Mouse (Mus musculus): ENCODE data around the gene 1700029H14Rik. TPM values are rescaled to one million over a fixed set of nuclear protein-coding genes. Genes with fewer than 3 reads are reported as not detected.

1700029H14Rik gene
- total RNA-seq (2021) = not detected
- long read RNA-seq, experiment 1 = 0 reads
- long read RNA-seq, experiment 2 = 0 reads

DNA sequence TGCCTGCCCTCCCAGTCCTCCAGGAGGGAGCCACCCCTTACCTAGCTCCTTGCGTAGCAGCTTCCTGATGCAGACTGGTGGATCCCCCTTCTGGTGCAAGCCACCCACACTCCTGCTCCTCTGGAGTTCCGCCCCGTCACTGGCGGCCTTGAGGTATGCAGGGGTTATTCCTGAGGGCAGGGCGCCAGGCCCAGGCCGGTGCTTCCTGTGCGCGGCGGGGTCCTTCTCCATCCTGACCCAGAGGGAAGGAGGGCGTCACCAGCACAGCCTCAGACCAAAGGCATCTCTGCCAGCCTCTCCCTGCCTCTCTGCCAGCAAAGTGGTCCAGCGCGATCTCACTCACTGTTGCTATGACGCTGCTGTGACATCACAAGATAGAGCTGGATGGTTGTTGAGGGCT is at the start of gene 1700029H14Rik:
1700029H14Rik (minus strand) TSS at position 344 of the 400 bp plus-strand sequence.
- DNase-seq (ENCODE audit: low spot score in 2 of 2) = no peak

DNA sequence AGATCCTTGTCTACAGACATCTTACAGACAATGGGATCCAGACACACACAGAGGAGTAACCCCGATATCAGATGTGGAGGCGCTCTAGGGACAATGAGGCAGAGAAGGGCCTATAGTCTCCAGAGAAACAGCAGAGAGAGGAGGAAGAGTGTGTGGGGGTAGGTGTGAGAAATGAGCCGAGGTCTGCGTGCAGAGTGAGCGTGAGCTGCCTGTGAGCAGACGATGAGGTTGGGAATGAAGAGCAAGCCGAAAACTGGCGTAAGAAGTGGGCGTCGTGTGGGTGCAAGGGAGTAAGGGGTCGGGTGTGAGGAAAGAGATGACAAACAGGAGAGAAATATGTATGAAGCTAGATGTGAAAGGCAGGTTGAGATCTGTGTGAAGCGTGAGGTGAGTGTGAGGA is 49.4 kb upstream of the 1700029H14Rik start:
- DNase-seq (ENCODE audit: low spot score in 2 of 2) = no peak

DNA sequence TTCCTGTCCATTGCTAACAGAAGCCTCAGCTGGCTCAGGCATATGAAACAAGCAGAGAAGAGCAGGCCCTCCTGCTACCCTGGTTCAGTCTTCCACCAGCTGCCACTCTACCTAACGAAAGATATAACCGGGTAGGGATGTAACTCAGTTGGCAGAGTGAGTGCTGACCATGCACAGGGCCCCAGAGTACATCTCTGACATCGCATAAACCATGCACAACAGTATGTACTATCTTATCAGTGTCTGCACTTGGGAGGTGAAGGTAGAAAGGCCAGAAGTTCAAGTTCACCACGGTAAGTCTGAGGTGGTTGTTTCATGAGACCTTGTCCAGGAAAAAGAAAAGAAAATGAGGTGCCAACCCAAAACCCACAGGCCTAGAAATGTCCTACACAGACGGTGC is 47.7 kb upstream of the 1700029H14Rik start:
- no peak for DNase-seq (ENCODE audit: low spot score in 2 of 2)

- DNase-seq (ENCODE audit: low spot score in 2 of 2) = no peak
Measured at GRCm38 (mm10) chr8:13608946-13609345, 46.7 kb upstream of the 1700029H14Rik start.

DNA sequence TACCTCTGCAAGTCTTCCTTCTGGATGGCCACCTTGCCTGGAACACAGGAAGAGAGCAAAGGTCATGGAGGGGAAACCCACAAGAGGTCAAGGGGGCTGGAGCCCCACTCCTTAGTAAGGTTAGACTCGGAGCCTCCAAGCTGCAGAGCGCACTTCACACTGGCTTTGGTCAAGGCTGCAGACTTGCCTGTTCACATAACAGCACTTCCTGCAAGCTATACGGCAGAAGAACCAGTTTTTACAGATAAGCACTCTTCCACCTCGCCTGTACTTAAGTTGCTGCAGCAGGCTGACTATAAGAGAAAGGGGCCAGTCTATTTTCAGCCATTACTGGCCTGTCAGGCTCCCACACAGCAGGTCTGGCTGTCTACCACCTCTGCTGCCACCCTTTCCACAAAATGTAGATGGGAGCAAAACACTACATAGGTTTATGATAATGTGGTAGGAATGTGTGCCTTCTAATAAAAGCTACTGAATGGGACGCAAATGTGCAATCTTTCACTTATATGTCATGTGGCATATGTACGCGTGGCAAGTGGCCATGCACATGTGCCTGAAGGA is 43.7 kb upstream of the 1700029H14Rik start:
- no peak for DNase-seq (ENCODE audit: low spot score in 2 of 2)

GRCm38 (mm10) chr8:13602621-13603020 is 40.4 kb upstream of the 1700029H14Rik start:
- DNase-seq (ENCODE audit: low spot score in 2 of 2) = peak in 1 of 2 experiments; percentile 49

GRCm38 (mm10) chr8:13601166-13601565 is 38.9 kb upstream of the 1700029H14Rik start:
- no peak for DNase-seq (ENCODE audit: low spot score in 2 of 2)

DNA sequence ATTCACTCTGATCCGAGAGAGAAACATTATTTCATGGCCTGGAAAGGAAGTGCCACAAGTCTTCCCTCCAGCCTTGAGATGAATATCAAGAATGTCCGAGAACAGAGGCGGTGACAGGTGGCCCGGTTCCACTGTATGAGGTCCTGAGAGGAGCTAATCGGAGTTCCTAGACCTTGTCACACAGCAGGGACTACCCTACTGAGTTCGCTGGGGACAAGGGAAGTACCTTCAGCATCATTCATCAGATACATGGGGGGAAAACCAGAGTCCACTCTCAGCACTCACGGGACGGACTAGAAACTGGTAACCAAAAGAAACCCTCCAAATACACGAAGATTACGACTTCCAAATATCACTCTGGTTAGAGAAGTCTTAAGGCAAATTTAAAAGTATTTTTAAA is 38.5 kb upstream of the 1700029H14Rik start:
- DNase-seq (ENCODE audit: low spot score in 2 of 2) = no peak

DNA sequence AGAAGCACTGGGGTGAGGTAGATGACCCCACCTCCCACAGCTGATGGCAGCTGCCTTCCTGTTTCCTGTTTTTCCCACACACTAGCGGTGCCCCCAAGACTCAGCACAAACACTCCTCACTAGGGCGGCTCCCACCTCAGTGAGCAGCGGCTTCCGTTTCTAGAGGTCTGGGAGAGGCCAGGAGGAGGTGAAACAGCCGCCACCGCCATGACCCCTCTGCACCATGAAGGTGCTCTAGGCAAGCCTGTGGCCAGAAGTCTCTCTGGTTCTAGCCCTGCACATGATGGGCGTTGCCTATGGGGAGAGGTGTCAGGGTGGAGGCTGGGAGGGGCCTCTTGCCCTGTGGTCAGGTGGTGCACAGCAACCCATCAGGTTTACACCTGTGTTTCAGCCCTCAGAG is 37.9 kb upstream of the 1700029H14Rik start:
- DNase-seq (ENCODE audit: low spot score in 2 of 2) = peak in 1 of 2 experiments; percentile 34

DNA sequence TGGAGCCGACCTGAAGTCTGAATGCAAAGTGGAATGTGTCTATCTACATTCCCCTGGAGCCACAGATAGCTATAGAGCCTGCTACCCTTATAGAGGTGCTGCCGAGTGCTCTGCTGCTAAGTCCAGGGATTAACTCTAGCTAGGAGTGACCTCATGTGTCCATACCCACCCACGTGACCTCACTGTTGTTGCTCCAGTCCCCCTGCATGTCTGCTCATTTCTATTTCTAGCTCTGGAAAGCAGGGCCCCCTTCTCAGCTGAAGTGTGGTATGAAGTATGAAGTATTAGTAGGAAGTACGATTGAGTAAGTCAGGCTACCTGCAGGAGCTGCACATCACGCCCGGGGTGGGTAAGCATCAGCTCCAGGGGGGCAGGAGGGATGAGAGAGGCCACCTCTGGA is 35.5 kb upstream of the 1700029H14Rik start:
- DNase-seq (ENCODE audit: low spot score in 2 of 2) = no peak

DNA sequence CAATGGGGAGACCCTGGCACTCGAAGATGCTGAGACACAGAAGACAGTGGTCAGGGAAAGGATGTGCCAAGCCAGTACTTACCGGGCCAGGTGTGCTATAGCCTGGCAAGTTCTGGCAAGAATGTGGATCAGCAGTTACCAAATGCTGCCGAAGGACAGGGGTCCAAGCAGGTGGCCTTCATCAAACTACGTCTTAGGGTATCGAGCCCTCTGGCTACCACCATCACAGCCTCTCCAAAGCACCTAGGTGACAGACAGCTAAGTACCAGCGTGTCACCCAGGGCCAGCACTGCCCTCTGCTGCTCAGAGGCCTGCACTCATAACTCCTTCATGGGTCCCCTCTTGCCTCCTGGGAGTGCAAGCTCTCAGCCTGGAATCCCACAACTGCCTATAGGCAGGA is 33.6 kb upstream of the 1700029H14Rik start:
- no peak for DNase-seq (ENCODE audit: low spot score in 2 of 2)

- peak in 1 of 2 experiments; percentile 26 for DNase-seq (ENCODE audit: low spot score in 2 of 2)
Measured at GRCm38 (mm10) chr8:13594884-13595323, 32.6 kb upstream of the 1700029H14Rik start.

- no peak for DNase-seq (ENCODE audit: low spot score in 2 of 2)
Measured at GRCm38 (mm10) chr8:13593340-13593739, 31.1 kb upstream of the 1700029H14Rik start.

GRCm38 (mm10) chr8:13591246-13591645 is 29.0 kb upstream of the 1700029H14Rik start:
- DNase-seq (ENCODE audit: low spot score in 2 of 2) = no peak

GRCm38 (mm10) chr8:13589071-13589470 is 26.8 kb upstream of the 1700029H14Rik start:
- DNase-seq (ENCODE audit: low spot score in 2 of 2) = no peak

GRCm38 (mm10) chr8:13584652-13585051 is 22.4 kb upstream of the 1700029H14Rik start:
- no peak for DNase-seq (ENCODE audit: low spot score in 2 of 2)

- no peak for DNase-seq (ENCODE audit: low spot score in 2 of 2)
Measured at GRCm38 (mm10) chr8:13577869-13578268, 15.6 kb upstream of the 1700029H14Rik start.

DNA sequence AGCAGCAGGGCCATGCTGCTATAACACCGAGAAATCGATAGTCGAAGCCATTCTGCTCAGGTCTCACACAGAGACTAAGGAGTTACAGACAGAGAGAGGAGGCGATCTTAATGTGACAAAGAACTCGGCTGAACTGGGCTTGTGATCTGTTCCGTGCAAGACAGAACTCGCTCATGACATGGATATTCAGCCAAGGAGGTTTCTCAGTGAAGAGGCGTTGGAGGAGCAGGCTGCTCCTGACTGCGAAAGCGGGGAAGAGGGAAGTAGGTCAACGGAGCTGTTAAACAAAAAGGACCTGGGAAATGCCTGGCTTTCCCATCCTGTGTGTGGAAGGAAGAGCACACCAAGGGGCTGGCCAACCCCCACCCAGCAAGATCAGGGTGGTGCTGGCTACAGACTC is 9.7 kb upstream of the 1700029H14Rik start:
- no peak for DNase-seq (ENCODE audit: low spot score in 2 of 2)

- no peak for DNase-seq (ENCODE audit: low spot score in 2 of 2)
Measured at GRCm38 (mm10) chr8:13557526-13557925, 4.7 kb downstream of the 1700029H14Rik start.

- no peak for DNase-seq (ENCODE audit: low spot score in 2 of 2)
Measured at GRCm38 (mm10) chr8:13551574-13551830, 10.8 kb downstream of the 1700029H14Rik start.

DNA sequence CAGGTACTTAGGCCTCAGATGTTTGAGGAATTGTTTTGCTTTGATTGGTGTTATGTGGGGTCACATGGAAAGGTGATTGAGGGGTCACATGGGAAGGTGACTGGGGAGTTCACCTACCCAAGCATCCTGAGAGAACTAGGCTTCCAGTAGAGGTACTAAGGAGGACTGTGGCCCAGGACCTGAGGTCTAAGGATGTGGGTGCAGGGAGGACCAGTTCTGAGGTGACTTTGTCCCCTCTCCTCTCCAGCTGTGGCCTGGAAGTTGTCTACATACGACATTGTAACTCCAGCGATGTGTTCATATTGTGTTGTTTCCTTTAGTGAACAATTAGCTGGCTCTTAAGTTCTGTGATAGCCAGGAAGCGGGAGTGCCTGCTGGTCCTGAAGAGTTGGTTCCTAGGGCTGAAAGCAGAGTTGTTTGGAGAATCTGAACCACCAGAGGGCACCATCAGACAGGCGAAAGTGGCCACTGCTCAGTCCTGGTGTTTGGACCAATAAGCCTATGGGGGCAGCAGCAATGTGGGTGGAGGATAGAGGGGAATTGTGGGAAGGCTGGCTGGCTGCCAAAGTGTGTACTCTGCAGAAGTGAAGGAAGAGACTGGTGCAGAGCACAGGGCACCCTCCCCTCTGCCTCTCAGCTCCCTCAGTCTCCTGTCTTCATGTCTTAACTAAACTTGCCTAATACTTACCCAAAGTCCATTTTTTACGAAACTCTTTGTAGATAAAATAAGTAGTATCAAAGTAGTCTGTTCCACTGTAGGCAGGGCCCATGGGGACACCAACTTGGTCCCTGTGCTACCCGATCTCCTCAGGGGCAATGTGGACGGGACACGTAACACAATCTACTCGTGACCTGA is 11.3 kb downstream of the 1700029H14Rik start:
- peak; percentile 79 to 81 for DNase-seq (ENCODE audit: low spot score in 2 of 2)

- DNase-seq (ENCODE audit: low spot score in 2 of 2) = no peak
Measured at GRCm38 (mm10) chr8:13548831-13549230, 13.4 kb downstream of the 1700029H14Rik start.

DNA sequence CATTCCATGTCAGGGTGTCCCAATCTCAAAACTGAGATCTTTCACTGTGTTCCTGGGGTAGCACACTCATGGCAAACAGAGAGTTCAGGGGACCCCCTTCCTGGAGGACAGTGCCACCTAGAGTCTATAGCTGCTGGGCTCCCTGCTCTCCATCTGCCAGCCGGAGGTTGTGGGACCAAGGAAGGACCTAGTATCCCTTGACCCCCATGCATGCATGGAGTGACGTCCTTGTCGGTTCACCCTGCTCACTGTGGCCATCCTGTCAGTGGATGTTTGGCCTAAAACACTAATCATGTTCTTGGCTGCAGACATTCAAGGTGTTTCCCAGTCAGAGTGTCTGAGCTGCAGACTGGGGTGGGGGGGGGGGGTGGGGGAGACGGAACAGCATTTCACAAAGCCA is 14.0 kb downstream of the 1700029H14Rik start:
- peak; percentile 35 to 37 for DNase-seq (ENCODE audit: low spot score in 2 of 2)
